Mouse (Mus musculus) NIH3T3 (cell line): ENCODE measurements around the gene Padi2.

ENCODE experiments used
- DNase-seq: peaks from one replicate; pipeline ENCODE4 v3.0.0-alpha.2; 2012; ENCODE audit warnings: low read depth

Padi2 gene

DNA sequence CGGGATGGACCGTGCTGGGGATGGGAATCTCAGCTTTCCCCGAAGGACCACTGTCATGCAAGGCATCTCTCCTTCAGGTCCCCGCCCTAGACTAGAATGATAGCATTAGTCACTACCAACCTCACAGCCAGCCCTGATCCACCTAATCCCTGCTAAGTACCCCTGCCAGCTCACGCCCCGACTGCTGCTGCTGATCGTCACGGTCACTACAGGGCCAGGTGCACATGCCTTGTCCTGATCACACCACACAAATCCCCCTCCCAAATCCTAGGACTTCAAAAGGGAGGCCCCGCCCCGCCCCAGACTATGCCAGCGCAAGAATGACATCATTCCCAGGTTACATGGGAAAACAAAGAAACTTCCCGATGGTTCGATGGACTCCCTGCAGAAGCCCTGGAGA is 24.4 kb upstream of the Padi2 start:
- DNase-seq = no peak

DNA sequence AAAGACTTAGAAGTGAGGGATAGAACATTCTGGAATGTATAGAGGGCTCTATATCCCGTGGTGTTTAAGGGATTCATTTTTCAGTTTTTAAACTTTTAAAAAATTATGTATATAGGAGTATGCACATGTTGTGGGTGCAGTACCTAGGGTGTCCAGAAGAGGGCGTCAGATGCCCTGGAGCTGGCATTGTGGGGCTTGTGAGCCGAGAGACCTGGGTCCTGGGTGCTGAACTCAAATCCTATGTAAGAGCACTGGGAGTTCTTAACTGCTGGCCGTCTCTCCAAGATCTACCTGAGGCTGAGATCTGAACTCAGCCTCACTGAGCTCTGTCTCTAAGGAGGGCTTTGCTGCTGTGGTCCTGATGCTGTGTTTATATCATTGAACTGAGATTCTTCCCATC is 23.8 kb upstream of the Padi2 start:
- DNase-seq = no peak

DNA sequence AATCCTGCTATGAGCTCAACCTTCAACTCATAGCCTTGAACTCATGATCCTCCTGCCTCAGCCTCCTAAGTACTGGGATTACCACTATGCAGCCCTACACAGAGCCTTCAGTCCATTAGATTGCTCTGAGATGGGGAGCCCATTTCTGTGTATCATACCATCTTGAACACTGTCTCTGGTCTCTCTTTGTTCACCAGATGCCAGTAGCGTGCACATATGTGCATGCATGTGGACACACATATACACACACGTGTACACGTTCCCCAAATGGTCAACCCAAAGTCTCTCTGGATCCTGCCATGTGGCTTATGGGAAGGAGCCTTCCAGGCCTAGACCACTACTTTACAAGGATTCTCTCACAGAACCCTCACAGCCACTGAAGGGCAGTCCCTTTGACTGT is 23.2 kb upstream of the Padi2 start:
- no peak for DNase-seq

DNA sequence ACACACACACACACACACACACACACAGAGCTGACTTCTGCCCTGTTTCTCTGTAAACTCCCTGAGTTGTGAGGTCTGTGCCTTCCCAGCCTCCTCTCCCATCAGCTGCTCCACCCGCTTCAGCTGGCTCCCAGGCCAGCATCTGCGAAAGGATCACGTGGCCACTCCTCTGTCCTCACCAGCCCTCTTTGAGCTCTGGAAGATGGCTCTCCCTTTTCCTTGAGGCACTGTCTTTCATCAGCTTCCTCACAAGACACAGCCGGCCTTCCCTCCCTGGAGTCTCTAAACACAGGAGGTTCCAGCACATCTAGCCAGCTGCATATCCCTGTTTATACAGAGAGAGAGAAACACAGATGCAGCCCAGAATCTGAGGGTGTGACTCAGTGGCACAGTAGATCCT is 22.3 kb upstream of the Padi2 start:
- DNase-seq = no peak

DNA sequence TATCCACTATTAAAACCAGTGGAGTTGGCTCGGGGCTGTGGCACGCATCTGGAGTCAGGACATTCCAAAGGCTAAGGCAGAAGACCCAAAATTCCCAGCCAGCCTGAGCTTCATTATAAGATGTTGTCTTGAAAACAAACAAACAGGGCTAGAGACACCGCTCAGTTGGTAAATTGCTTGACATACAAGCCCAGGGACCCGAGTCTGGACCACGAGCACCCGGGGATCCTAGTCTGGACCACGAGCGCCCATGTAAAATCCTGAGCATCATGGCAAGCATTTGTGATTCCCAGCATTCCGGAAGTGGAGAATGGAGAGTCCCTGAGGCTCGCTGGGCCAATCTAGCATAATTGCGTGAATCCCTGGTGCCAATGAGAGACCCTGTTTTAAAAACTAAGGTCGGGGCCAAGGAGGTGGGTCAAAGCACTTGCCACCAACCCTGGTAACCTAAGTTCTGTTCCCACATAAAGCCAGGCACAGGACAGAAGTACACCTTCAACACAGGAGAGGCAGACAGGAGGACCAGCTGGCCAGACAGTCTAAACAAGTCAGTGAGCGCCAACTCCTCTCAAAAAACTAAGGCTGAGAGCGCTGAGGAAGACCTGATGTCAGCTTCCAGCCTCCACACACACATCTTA is 14.5 kb upstream of the Padi2 start:
- DNase-seq = no peak

DNA sequence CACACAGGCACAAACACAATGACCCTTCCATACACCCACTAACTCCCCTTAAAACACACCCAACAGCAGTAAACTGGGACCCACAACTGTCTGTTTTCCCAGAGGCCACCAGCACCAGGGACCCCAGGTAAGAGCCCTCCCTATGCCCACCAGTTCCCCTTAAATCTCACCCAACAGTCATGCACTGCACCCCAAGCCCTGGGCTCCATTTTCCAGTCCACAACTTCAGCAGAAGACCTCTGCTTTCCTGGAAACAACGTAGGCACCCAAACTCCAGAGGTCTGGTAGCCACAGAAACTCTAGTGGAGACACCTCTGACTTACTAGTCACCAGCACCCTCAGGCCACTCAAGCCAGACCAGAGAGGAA is 14.0 kb upstream of the Padi2 start:
- no peak for DNase-seq

DNA sequence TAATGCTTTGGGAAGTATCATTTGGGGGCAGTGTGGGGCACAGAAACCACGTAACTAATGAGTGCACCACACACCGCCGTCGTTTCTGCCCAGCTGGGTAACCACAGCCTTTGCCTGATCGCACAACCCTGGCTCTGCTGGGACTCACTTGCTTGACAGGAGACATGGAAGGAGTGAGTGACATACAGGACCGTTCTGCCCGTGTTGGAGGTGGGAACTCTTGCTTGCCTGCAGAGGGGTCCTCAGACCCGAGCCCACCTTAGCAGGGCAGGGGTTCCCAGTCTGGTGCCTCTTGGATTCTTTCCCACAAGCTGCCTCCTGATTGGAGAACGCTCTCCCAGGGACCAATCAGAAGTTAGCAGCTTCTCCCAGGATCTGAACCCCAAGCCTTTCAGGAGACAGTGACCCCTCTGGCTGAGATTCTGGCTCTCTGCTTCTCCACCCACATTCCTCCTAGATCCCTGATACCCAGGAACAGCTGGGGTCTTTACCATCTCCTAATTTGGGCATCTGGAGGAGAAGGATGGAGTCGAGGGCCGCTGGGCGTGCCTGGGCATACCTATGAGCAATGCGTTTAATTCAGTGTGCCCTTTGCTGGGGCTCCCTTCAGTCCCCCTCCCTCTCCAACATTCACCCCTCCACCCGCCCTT is 1.2 kb upstream of the Padi2 start:
- no peak for DNase-seq

DNA sequence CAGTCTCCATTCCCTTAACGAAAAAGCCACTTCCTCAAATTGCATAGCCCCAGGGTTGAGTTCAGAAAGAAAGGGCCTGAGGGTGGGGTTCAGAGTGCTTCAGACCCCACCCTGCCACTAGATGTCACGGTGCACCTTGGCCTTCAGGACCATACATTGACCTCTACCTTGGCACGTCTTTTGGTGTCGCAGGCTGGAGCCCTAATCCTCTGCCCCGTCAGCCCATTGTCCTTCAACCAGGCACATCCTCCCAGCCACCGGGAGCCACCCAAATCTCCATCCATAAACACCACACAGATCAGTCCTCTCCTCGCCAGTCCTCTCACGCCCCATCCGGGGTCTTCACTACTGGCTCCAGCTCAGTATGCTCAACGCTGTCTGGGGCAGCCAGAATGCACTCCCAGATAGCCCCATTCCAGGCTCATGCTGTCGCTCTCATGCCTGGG is 695 bp upstream of the Padi2 start:
- DNase-seq = no peak

DNA sequence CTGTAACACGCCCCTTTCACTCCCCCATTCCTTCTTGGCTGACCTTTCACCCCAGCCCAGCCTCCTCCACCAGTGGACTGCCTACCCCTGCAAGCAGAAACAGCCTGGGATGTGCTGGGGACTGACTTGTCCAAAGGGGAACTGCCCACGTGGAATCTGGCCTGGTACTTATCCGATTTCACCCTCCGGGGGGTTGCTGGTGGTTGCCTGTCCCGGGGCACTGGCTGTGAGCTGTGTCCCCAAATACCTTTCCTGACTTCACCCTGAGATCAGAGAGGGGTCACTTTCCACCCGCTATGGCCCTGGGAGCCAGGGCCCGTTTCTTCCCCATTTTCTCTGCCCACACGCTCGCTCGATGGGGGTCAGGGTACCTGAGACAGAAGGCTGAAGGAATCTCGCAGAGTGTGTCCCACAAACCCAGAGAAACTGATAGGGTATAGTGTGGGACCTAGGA is 710 bp downstream of the Padi2 start:
- DNase-seq = no peak

DNA sequence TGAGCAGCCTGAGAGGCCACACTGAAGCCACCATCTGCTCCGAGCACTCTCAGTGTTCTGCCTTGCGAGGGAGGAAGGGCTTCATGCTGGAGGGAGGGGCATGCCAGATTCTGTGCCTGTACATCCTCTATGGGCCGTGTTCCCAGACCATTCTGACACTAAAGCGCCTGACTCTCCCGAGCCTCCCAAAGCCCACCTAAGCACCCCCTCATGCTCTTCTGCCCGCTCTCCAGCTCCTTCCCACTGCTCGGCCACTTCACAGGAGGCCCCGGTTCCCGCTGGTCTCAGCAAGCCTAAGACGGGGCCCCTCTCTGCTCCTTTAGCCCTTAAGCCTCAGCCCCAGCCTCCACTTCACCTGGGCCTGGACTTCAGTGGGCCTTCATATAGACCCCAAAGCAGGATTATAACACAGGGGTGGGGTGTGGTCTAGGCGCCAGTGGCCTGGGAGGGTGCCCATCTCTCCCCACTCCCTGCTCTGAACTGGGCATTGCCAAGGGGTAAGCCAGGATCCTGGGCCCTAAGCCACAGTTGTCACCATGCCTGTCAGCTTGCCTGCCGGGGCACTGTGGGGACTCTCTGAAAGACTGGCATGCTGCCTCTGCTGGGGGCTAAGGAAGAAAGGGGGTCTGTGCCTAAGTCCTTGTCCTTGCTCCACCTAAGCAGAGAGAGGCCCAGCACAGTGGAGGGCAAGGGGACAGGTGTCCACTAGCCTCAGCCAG is 1.3 kb downstream of the Padi2 start:
- DNase-seq = no peak

DNA sequence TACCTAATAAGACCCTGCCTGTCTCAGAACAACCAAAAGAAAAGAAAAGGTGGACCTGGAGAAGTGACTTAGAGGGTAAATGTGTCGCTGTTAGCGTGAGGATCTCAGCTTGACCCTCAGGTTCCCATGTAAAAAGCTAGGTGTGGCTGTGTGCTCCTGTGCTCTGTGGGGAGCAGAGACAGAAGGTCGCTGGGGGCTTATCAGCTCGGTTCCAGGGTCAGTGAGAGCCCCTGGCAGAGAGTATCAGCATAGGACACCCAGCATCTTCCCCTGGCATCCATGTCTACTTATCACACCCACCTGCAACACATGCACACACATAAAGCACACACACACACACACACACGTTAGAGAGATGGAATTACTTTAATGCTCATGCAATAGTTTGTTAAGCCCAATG is 2.5 kb downstream of the Padi2 start:
- no peak for DNase-seq

DNA sequence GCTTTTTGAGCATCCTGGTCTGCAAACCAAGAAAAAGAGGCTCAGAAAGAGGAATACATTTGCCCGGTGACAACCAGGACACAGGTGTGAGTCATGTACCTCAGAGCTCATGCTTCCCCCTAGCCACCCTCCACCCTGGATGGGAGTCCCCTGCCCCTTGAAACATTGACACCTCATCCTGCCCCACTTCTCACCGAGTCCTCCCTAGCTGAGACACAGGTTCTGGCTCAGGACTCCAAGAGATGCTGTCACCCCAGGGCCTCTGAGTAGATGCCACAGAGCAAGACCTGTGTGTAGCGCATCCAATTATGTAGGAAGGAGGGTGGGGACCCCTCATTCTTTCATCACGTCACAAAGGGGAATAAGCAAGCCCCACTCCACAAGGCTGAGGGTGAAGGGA is 3.4 kb downstream of the Padi2 start:
- DNase-seq = no peak

DNA sequence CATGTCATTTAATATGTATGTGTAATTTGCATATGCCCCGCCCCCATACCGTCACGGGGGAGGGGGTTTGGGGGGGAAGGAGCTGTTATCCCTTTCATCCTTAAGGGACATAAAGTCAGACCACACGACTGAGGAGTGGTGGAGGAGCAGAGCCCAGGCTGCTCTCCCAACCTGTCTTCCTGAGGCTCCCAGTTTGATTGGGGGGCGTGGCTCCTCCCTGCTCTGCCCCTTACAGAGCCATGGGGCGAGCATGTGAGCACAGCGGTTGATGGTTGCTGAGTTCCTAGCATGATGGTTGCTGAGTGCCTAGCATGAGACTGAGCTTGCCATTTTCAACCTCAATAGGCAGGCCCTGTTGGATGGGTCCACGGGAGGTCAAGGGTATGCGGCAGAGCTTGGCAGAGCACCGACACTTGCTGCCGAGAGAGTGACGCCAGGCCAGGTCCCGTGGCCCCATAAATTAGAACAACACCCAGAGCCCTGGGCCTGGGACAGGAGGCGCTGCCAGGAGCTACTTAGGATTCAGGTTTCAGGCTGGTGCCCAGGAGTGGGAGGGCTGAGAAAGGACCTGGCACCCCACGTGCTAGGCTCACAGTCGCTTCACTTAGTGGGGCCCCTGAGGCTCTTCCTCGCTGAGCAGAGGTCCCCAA is 4.6 kb downstream of the Padi2 start:
- DNase-seq = peak; percentile 9

DNA sequence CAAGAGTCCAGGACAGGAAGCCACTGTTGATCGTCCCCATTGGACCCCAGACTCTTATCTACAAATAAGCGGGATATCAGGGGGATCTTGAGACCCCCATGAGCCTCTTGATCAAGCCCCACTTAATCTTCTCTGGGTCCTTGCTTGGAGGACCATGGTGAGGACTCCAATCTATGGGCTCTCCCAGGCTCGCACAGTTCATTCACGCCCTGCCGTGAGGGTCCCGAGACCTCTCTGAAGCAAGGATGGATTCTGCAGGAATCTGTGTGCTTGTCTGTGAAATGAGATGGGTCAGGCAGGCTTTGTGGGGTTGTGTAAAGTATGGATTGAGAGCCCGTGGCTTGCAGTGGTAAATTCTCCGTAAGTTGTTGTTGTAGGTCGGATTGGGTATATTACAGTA is 5.3 kb downstream of the Padi2 start:
- no peak for DNase-seq

DNA sequence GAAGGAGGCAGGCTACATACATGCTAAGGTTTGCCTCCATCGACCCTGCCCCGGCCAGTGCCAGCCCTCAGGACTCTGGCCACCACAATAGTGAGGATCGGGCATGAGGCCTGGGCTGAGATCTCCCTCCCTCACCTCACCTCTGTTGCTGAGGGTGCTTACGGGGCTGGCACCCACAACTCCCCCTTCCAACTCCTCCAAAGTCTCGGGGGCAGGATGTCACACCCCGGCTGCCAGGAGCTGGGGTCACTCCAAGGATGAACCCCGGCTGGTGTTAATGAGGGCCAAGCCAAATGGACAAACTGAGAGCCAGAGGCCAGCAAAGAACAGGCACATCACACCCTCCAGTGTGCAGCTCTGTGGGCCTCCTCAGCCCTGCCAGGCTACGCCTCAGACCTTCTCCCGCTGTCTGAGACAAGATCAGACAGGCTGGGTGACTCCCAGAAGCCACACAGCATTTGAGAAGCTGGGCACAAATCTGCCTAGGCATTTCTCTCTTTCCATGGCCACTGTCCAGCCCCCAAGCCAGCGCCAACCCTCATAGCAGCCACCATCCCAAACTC is 6.2 kb downstream of the Padi2 start:
- DNase-seq = no peak

DNA sequence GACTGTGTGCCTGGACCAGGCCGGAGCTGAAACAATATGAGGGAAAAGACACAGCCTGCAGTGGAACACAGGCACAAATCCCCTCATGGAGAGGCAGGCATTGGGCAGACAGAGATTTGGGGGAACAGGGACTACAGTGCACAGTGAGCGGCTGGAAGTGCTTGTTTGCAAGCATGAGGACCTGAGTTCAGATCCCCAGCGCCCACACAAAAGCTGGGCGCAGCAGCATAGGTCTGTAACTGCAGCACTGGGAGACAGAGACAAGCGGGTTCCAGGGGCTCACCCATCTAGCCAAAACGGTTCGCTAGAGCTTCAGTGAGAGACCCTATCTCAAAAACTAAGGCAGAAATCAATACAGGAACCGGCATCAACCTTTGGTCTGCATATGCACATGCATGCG is 7.4 kb downstream of the Padi2 start:
- DNase-seq = no peak

DNA sequence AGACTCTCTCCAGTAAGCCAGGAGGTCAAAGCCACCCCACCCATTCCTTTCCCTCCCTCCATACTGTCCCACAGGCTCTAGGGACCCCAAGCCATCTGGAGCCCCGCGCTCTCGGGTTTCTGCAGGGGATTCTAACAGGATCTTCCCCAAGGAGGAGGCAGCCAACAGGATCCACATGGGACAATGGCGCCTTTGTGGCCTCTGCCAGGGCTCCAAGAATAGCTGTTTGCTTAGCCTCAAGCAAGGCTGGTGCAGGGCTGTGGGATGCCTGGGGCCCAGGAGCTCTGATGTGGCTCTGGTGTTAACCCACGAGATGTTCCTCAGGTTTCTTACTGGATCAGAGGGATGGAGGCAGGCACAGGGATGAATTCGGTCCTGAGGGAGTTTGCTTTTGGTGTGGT is 8.6 kb downstream of the Padi2 start:
- no peak for DNase-seq

DNA sequence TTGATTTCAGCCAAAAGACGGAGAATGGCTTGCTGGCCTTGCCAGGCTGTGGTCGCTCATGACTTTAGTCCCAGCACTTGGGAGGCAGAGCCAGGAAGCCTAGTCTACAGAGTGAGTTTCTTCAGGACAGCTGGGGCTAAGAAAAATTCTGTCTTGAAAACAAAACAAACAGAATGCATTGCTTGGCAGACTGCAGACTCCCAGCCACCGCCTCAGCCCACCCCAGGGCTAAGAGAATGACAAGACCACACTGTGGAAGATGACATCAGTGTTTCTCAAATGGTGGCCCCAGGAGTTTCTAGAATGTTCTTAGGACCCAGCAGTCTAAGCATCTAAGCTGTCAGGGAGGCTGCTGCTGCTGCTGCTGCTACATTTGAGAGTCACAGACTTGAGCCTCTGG is 9.1 kb downstream of the Padi2 start:
- DNase-seq = no peak

DNA sequence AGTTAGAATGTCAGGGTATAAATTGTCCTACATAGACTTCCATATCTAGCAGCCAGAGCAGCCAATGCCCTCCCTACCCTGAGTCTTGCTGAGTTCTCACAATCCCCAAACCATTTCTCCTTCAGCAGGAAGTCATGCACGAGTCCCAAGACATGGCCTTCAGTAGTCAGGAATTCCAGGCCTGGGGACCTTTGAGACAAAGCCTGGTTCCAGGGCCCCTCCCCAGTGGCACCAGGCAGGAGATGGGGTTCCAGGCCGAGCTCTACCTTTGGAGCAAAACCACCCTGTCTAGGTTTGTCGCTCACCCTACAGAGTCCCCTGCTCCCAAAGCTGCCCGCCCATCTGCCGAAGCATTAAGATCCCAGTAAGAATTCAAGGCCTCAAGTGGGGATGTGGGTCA is 10.2 kb downstream of the Padi2 start:
- no peak for DNase-seq

DNA sequence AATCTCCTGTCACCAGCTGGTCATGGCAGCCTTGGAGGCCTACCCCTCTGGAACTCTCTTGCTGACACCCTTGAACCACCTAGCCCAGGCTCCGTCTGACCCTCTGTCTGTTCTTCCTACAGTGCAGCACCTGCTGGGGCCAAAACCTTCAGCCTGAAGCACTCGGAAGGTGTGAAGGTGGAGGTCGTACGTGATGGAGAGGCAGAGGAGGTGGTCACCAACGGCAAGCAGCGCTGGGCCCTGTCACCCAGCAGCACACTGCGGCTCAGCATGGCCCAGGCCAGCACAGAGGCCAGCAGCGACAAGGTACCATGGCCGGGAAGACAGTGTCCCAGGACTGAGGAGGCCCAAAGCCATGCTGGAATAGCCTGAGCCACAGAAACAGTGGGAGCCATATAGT is 11.3 kb downstream of the Padi2 start:
- DNase-seq = no peak

DNA sequence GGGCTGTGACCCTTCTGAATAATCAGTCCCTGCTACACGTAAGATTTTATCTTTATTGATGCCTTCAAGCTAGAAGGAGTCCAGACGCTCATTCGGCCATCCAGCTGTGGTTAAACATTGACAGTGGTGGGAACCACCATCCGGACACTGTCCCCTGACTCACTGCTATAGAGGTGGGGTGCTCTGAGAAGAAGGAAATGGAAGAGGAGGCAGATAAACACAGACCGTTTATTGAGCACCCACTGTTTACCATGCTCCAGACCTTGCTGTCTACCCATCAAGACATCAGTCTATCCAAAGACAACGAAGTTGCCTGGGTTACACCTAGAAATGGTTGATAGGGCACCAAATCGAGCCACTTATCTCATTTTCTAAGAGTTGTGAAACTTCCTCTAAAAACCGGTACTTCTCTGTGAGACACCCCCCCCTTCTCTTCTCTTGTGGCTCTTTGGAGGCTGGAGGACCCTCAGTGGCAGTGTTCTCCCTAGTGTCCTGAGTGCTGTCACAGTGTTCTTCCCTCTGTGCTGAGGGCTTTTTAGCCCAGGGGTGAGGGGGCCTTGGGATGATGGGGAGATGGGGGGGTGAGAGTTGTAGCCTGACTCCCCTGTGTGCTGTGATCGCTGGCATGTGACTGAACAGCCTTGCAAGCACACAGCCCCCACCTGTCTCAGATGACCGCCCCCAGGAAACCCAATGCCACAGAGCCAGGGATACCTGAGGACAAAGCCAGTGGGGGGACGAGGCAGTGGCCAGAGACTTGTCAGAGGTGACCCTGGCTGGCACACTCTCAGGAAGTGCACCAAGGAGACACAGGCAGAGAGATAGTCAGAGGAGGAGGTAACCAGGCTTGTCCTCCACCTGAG is 14.1 kb downstream of the Padi2 start:
- DNase-seq = no peak

DNA sequence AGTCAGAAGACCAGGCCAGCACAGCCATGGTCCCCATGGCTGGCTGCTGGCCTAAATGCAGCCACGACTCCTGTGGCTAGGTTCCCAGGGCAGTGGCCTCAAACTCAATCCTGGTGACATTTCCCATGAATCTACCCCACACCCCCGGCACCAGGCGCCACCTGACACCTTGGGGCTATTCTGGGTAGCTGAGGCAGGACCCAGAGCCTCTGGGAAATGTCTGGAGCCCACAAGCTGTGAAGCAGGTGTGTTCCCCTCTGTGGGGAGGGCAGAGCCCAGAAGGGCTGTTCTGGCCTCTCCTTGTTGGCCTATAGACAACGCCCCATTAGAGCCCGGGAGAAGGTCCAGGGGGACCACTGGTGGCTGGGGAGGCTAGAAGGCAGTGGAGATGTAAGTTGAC is 16.4 kb downstream of the Padi2 start:
- DNase-seq = no peak
